Mouse (Mus musculus) brain, embryonic 14.5 days (tissue): ENCODE measurements around the gene Adssl1.

Experiments
- CTCF ChIP-seq: fragments of 200-500 bp; IDR thresholded peaks from 2 replicates; pipeline ENCODE4 v1.5.1; 2012; ENCODE audit warnings: inconsistent platforms, mild to moderate bottlenecking, moderate library complexity, borderline replicate concordance; ENCODE audit not compliant: insufficient read depth, insufficient read length; ENCODE audit errors: extremely low read depth
- POLR2A ChIP-seq: fragments of 200-500 bp; IDR thresholded peaks from 2 replicates; pipeline ENCODE4 v1.6.1; 2012; ENCODE audit warnings: mild to moderate bottlenecking, inconsistent platforms, borderline replicate concordance; ENCODE audit not compliant: poor library complexity, insufficient read depth, insufficient read length, severe bottlenecking; ENCODE audit errors: extremely low read depth

GRCm38 (mm10) chr12:112661327-112661605 lies 41.4 kb downstream of the Adssl1 start:
- TF ChIP-seq POLR2A (no peak), CTCF (no peak)
